Mouse (Mus musculus): ENCODE measurements around the gene Mylk4. TPM values are rescaled to one million over a fixed set of nuclear protein-coding genes. Genes with fewer than 3 reads are reported as not detected.

Mylk4 gene
- polyA plus RNA-seq, 1 experiment from 2014 or later: 0.16 TPM

DNA sequence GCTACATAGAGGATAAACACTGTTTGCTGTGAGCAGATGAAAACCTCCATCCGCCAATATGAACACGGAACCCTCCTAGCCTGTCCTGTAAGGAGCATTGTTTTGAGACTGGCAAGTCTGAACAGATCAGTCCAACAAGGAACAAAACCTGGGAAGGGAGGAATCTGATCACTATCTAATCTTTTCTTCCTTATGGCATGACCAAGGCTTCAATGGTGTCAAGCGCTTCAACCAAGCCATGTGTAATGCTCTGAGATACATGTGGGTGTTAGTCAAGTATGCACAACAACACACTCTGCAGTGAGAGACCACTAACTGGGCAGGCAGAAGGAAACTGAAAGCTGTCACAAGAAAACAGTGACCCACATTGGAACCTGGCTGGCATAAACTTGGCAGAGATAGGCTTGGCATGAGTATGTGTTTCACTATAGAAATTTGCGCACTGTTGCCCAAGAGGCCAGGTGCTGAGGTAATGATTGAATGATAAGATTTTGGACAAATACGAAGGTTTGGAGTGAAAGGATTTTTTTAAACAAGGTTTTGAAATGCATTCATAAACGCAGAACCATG, 89.8 kb downstream of the Mylk4 start:
- WGBS (ENCODE audit: insufficient replicate concordance): 87% methylated on average over 6 of the region's 6 CpGs
- Histone ChIP-seq H3K4me3 (ENCODE audit: low read depth, low read length) (no peak overlapping the region), H3K27me3 (ENCODE audit: control insufficient read depth, insufficient read depth, low read length) (no peaks in the 10 kb centered on the region; the same call in 1 of the 2 replicates), H3K9ac (ENCODE audit: low read depth, low read length) (no peak overlapping the region), H3K4me1 (ENCODE audit: control insufficient read depth, insufficient read depth, low read length) (no peaks in the 10 kb centered on the region), H3K36me3 (ENCODE audit: control insufficient read depth, insufficient read depth, low read length) (no peaks in the 10 kb centered on the region), H3K9me3 (replicated peaks; ENCODE audit: control insufficient read depth, low read length) (no peaks in the 10 kb centered on the region), H3K27ac (ENCODE audit: low read depth, low read length) (no peak overlapping the region), H3K4me2 (no peak overlapping the region)
- ATAC-seq (replicated peaks; ENCODE audit: insufficient number of reproducible peaks, low FRiP score, low TSS enrichment): no peak

DNA sequence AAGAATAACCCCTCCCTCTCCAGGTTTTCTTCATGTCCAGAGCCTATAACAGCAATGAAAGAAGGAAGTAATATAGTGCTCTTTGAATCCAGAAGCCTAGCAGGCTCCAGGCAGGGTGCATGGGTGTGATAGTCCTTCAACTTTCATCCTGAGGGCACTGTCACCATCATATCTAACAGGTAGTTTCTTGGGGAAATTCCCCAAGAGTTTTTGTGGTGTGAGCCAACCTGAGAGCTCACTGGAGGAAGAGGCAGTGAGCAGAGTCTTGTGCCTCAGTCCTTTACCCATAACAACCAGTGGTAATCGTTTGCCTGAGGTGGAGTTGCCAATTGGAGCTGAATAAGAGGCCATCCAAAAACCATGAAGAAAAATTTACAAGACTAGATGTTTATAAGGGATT, 91.2 kb downstream of the Mylk4 start:
- no peaks in the 10 kb centered on the region for H3K27me3 ChIP-seq (ENCODE audit: control insufficient read depth, insufficient read depth, low read length)
- no peaks in the 10 kb centered on the region for H3K36me3 ChIP-seq (ENCODE audit: control insufficient read depth, insufficient read depth, low read length)
- WGBS (ENCODE audit: insufficient replicate concordance): 61% methylated on average over 1 of the region's 1 CpGs
- no peak overlapping the region for H3K27ac ChIP-seq (ENCODE audit: low read depth, low read length)
- no peak overlapping the region for H3K4me3 ChIP-seq (ENCODE audit: low read depth, low read length)
- no peak overlapping the region for H3K4me2 ChIP-seq
- H3K4me1 ChIP-seq (ENCODE audit: control insufficient read depth, insufficient read depth, low read length): no peaks in the 10 kb centered on the region
- ATAC-seq (replicated peaks; ENCODE audit: insufficient number of reproducible peaks, low FRiP score, low TSS enrichment): no peak
- H3K9me3 ChIP-seq (replicated peaks; ENCODE audit: control insufficient read depth, low read length): no peaks in the 10 kb centered on the region
- H3K9ac ChIP-seq (ENCODE audit: low read depth, low read length): no peak overlapping the region

- H3K4me3 ChIP-seq (ENCODE audit: low read depth, low read length): no peak overlapping the region
- no peaks in the 10 kb centered on the region for H3K9me3 ChIP-seq (replicated peaks; ENCODE audit: control insufficient read depth, low read length)
- whole genome bisulfite sequencing (ENCODE audit: insufficient replicate concordance): 78% methylated on average over 3 of the region's 3 CpGs
- H3K9ac ChIP-seq (ENCODE audit: low read depth, low read length): no peak overlapping the region
- H3K4me2 ChIP-seq: no peak overlapping the region
- H3K36me3 ChIP-seq (ENCODE audit: control insufficient read depth, insufficient read depth, low read length): no peaks in the 10 kb centered on the region
- ATAC-seq (replicated peaks; ENCODE audit: insufficient number of reproducible peaks, low FRiP score, low TSS enrichment): no peak
- no peaks in the 10 kb centered on the region for H3K27me3 ChIP-seq (ENCODE audit: control insufficient read depth, insufficient read depth, low read length)
- no peaks in the 10 kb centered on the region for H3K4me1 ChIP-seq (ENCODE audit: control insufficient read depth, insufficient read depth, low read length)
- H3K27ac ChIP-seq (ENCODE audit: low read depth, low read length): no peak overlapping the region
Measured at GRCm38 (mm10) chr13:32690279-32690678, 93.5 kb downstream of the Mylk4 start.

DNA sequence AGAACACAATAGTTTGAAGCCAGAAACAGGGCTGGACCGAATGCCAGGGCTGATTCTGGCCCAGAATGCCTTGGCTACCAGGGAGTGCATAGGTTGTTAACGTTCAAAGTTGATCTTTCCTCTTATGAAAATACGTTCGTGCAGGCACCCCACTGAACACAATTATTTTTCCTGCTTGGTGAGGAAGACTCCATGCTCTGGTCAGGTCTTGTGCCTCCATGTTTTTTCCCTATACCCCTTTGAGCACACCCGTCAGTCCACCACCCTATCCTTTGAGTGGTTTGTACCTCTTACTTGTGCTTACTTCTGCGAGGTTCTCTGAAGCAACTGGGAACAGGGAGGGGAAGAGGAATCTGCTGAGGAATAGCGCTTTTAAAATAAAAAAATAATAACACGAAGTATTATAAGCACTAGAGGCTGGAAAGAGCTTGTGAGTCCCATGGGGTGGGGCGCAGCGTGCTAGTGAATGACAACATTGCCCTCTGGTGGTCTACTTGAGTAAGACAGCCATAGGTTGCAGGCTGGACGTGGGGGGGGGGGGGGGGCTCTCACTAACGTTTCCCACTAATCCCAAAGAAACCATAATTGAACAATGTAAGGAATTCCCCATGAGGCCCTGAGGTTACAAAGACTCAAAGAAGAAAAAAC, 102.8 kb downstream of the Mylk4 start:
- Histone ChIP-seq H3K27me3 (ENCODE audit: control insufficient read depth, insufficient read depth, low read length) (no peaks in the 10 kb centered on the region), H3K27ac (ENCODE audit: low read depth, low read length) (no peak overlapping the region), H3K36me3 (ENCODE audit: control insufficient read depth, insufficient read depth, low read length) (no peaks in the 10 kb centered on the region), H3K4me2 (peak overlapping the region; percentile 49), H3K9ac (ENCODE audit: low read depth, low read length) (no peak overlapping the region), H3K4me1 (ENCODE audit: control insufficient read depth, insufficient read depth, low read length) (no peaks in the 10 kb centered on the region), H3K4me3 (ENCODE audit: low read depth, low read length) (no peak overlapping the region), H3K9me3 (replicated peaks; ENCODE audit: control insufficient read depth, low read length) (no peaks in the 10 kb centered on the region)
- ATAC-seq (replicated peaks; ENCODE audit: insufficient number of reproducible peaks, low FRiP score, low TSS enrichment): no peak
- 29% methylated on average over 12 of the region's 12 CpGs for WGBS (ENCODE audit: insufficient replicate concordance)

- no peaks in the 10 kb centered on the region for H3K9me3 ChIP-seq (replicated peaks; ENCODE audit: control insufficient read depth, low read length)
- H3K36me3 ChIP-seq (ENCODE audit: control insufficient read depth, insufficient read depth, low read length): no peaks in the 10 kb centered on the region
- H3K4me2 ChIP-seq: no peak overlapping the region
- ATAC-seq (replicated peaks; ENCODE audit: insufficient number of reproducible peaks, low FRiP score, low TSS enrichment): no peak
- no peak overlapping the region for H3K4me3 ChIP-seq (ENCODE audit: low read depth, low read length)
- no peaks in the 10 kb centered on the region for H3K4me1 ChIP-seq (ENCODE audit: control insufficient read depth, insufficient read depth, low read length)
- no peak overlapping the region for H3K27ac ChIP-seq (ENCODE audit: low read depth, low read length)
- 55% methylated on average over 12 of the region's 12 CpGs for WGBS (ENCODE audit: insufficient replicate concordance)
- H3K9ac ChIP-seq (ENCODE audit: low read depth, low read length): no peak overlapping the region
- no peaks in the 10 kb centered on the region for H3K27me3 ChIP-seq (ENCODE audit: control insufficient read depth, insufficient read depth, low read length)
Measured at GRCm38 (mm10) chr13:32680121-32680551, 103.6 kb downstream of the Mylk4 start.

- Histone ChIP-seq H3K4me3 (ENCODE audit: low read depth, low read length) (no peak overlapping the region), H3K4me2 (no peak overlapping the region), H3K9ac (ENCODE audit: low read depth, low read length) (no peak overlapping the region), H3K9me3 (replicated peaks; ENCODE audit: control insufficient read depth, low read length) (0 out of 2 replicates have a peak, but pooled peaks cover 2% of the 10 kb centered on the region), H3K27me3 (ENCODE audit: control insufficient read depth, insufficient read depth, low read length) (no peaks in the 10 kb centered on the region), H3K27ac (ENCODE audit: low read depth, low read length) (no peak overlapping the region), H3K4me1 (ENCODE audit: control insufficient read depth, insufficient read depth, low read length) (no peaks in the 10 kb centered on the region), H3K36me3 (ENCODE audit: control insufficient read depth, insufficient read depth, low read length) (no peaks in the 10 kb centered on the region)
- WGBS (ENCODE audit: insufficient replicate concordance): 73% methylated on average over 5 of the region's 5 CpGs
- ATAC-seq (replicated peaks; ENCODE audit: insufficient number of reproducible peaks, low FRiP score, low TSS enrichment): no peak
Measured at GRCm38 (mm10) chr13:32678998-32679397, 104.8 kb downstream of the Mylk4 start.

DNA sequence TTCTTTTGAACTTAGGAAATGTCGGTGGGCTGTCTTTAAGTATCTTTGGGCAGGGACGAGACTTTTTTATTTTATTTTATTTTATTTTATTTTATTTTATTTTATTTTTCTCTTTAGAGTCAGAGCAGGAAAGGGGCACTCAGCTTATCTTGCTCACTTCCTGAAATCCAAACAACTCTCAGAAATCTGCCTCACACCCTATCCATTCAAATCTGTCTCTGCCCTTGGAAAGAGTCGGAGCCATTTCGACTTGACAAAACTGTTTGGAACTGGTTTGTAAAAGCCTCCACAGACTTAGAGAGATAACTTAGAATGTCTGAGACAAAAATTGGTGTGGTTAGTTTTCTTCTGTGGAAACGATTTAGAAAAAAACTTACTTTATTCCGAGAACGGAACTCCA, 113.0 kb downstream of the Mylk4 start:
- Histone ChIP-seq H3K36me3 (ENCODE audit: control insufficient read depth, insufficient read depth, low read length) (no peaks in the 10 kb centered on the region), H3K4me2 (peak overlapping the region; percentile 27), H3K27ac (ENCODE audit: low read depth, low read length) (peak overlapping the region; percentile 59; the same call in 1 of the 2 replicates), H3K4me1 (ENCODE audit: control insufficient read depth, insufficient read depth, low read length) (no peaks in the 10 kb centered on the region), H3K4me3 (ENCODE audit: low read depth, low read length) (no peak overlapping the region), H3K27me3 (ENCODE audit: control insufficient read depth, insufficient read depth, low read length) (peaks cover 20% of the 10 kb centered on the region), H3K9me3 (replicated peaks; ENCODE audit: control insufficient read depth, low read length) (0 out of 2 replicates have a peak, but pooled peaks cover 2% of the 10 kb centered on the region), H3K9ac (ENCODE audit: low read depth, low read length) (no peak overlapping the region)
- ATAC-seq (replicated peaks; ENCODE audit: insufficient number of reproducible peaks, low FRiP score, low TSS enrichment): no peak
- WGBS (ENCODE audit: insufficient replicate concordance): 31% methylated on average over 7 of the region's 7 CpGs

DNA sequence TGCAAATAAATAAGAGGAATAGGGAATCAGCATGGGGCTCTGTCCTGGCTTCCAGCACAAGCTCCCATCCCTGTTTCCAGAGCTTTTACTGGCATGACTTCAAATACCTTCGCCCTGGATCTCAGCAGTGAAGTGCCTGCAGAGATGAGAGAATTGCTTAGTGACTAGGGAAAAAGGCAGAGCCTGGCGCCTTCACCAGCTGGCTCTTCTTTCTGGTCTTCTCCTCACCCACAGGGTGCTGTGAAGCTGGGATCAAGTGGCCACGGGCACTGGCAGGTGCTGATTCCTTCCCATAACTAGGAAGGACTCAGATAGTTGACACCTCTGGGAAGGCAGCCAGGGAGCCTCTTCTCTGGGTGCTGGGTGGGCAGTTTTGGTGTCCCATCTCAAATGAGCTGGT, 115.5 kb downstream of the Mylk4 start:
- peaks cover 28% of the 10 kb centered on the region for H3K27me3 ChIP-seq (ENCODE audit: control insufficient read depth, insufficient read depth, low read length)
- H3K9ac ChIP-seq (ENCODE audit: low read depth, low read length): no peak overlapping the region
- ATAC-seq (replicated peaks; ENCODE audit: insufficient number of reproducible peaks, low FRiP score, low TSS enrichment): no peak
- no peaks in the 10 kb centered on the region for H3K36me3 ChIP-seq (ENCODE audit: control insufficient read depth, insufficient read depth, low read length)
- H3K9me3 ChIP-seq (replicated peaks; ENCODE audit: control insufficient read depth, low read length): no peaks in the 10 kb centered on the region
- no peak overlapping the region for H3K4me2 ChIP-seq
- WGBS (ENCODE audit: insufficient replicate concordance): 69% methylated on average over 3 of the region's 3 CpGs
- no peak overlapping the region for H3K27ac ChIP-seq (ENCODE audit: low read depth, low read length)
- no peak overlapping the region for H3K4me3 ChIP-seq (ENCODE audit: low read depth, low read length)
- peaks cover 7% of the 10 kb centered on the region; the same call in 1 of the 2 replicates for H3K4me1 ChIP-seq (ENCODE audit: control insufficient read depth, insufficient read depth, low read length)

DNA sequence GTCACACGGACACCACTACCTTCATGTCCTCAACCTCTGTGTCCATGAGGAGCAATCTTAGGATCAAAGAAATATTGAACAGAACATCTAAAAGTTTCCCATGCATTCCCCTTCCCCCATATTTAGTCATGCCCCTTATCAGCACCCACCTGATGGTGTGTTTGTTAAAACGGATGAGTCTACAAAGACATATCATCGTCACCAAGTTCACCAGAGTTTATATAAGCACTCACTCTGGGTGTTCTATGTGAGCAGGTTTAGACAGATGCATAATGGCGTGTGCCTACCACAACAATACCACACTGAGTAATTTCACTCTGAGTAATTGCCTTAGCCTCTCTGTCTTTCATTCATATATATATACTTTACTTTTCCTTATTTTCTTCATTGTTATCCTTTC, 116.4 kb downstream of the Mylk4 start:
- Histone ChIP-seq H3K9me3 (replicated peaks; ENCODE audit: control insufficient read depth, low read length) (no peaks in the 10 kb centered on the region), H3K9ac (ENCODE audit: low read depth, low read length) (no peak overlapping the region), H3K4me2 (no peak overlapping the region), H3K27me3 (ENCODE audit: control insufficient read depth, insufficient read depth, low read length) (peaks cover 28% of the 10 kb centered on the region), H3K4me3 (ENCODE audit: low read depth, low read length) (no peak overlapping the region), H3K27ac (ENCODE audit: low read depth, low read length) (no peak overlapping the region), H3K36me3 (ENCODE audit: control insufficient read depth, insufficient read depth, low read length) (no peaks in the 10 kb centered on the region), H3K4me1 (ENCODE audit: control insufficient read depth, insufficient read depth, low read length) (peaks cover 7% of the 10 kb centered on the region; the same call in 1 of the 2 replicates)
- WGBS (ENCODE audit: insufficient replicate concordance): 76% methylated on average over 4 of the region's 4 CpGs
- ATAC-seq (replicated peaks; ENCODE audit: insufficient number of reproducible peaks, low FRiP score, low TSS enrichment): no peak
